Mouse (Mus musculus) lung, postnatal 0 days (tissue): ENCODE results near the gene Ccdc96. TPM values are rescaled to one million over a fixed set of nuclear protein-coding genes. Genes with fewer than 3 reads are reported as not detected.

Experiments
- ATAC-seq: fragments of 200-750 bp; cut with Nextera tagmentation; 2 replicates; pipeline ENCODE4 v1.8.0; 2017; ENCODE audit warnings: moderate library complexity
- DNase-seq: peaks from one replicate; pipeline ENCODE4 v3.0.0-alpha.2; 2016; ENCODE audit warnings: low spot score
- H3K27ac ChIP-seq: fragments of 300-500 bp; sonication (generic); 2 replicates; pipeline ENCODE4 v1.5.1; 2014; ENCODE audit warnings: antibody characterized with exemption, mild to moderate bottlenecking, low read length, mixed read lengths
- H3K27me3 ChIP-seq: fragments of 300-500 bp; sonication (generic); replicated peaks from 2 replicates; pipeline ENCODE4 v1.6.1; 2014; ENCODE audit warnings: low read length, mixed read lengths; ENCODE audit not compliant: insufficient read depth
- H3K36me3 ChIP-seq: fragments of 300-500 bp; sonication (generic); 2 replicates; pipeline ENCODE4 v1.6.1; 2014; ENCODE audit warnings: low read length, mixed read lengths; ENCODE audit not compliant: insufficient read depth
- H3K4me1 ChIP-seq: fragments of 300-500 bp; sonication (generic); 2 replicates; pipeline ENCODE4 v1.6.1; 2014; ENCODE audit warnings: antibody characterized with exemption, low read depth, low read length, mixed read lengths; ENCODE audit not compliant: insufficient read depth
- H3K4me2 ChIP-seq: fragments of 300-500 bp; sonication (generic); replicated peaks from 2 replicates; pipeline ENCODE4 v1.6.1; 2014; ENCODE audit warnings: low read depth, mild to moderate bottlenecking, low read length, moderate library complexity, mixed read lengths
- H3K4me3 ChIP-seq: fragments of 300-500 bp; sonication (generic); 2 replicates; pipeline ENCODE4 v1.5.1; 2014; ENCODE audit warnings: low read depth, low read length
- H3K9ac ChIP-seq: fragments of 300-500 bp; sonication (generic); replicated peaks from 2 replicates; pipeline ENCODE4 v1.6.1; 2014; ENCODE audit warnings: low read depth, mild to moderate bottlenecking
- H3K9me3 ChIP-seq: fragments of 300-500 bp; sonication (generic); 2 replicates; pipeline ENCODE4 v1.6.1; 2016; ENCODE audit warnings: low read length, mixed read lengths
- CTCF ChIP-seq: IDR thresholded peaks from 2 replicates; pipeline ENCODE4 v1.5.1; 2016; ENCODE audit warnings: antibody characterized with exemption, mild to moderate bottlenecking
- EP300 ChIP-seq: IDR thresholded peaks from 2 replicates; pipeline ENCODE4 v1.6.1; 2016; ENCODE audit warnings: antibody characterized with exemption, mild to moderate bottlenecking, control low read depth
- WGBS: fragments of 180-500 bp; shearing (Covaris S2); extraction: QIAGEN DNeasy Blood & Tissue Kit; methylation state at CpG from one replicate; pipeline ENCODE4 v1.1.7; 2014; 5-methylcytosine and 5-hydroxymethylcytosine counted together
- polyA plus RNA-seq: library from polyadenylated mRNA; unstranded; fragments of >200 nt; fragmentation: Nextera tagmentation; extraction: Ambion mirVana; gene quantifications from 2 replicates; pipeline ENCODE4 v1.2.1, GENCODE M21; 2015

The Ccdc96 gene
- polyA plus RNA-seq, 1 experiment from 2014 or later: 2.1 TPM

- Histone ChIP-seq H3K9ac (no peak overlapping the region), H3K9me3 (no peaks in the 10 kb centered on the region), H3K36me3 (no peaks in the 10 kb centered on the region), H3K4me2 (no peak overlapping the region), H3K4me1 (peaks cover 17% of the 10 kb centered on the region; the same call in 1 of the 2 replicates), H3K27ac (no peak overlapping the region), H3K4me3 (no peak overlapping the region), H3K27me3 (no peaks in the 10 kb centered on the region)
- DNase-seq (no peak), ATAC-seq (no peak)
- 93% methylated on average over 2 of the region's 2 CpGs for WGBS
- TF ChIP-seq EP300 (no peak), CTCF (no peak)
Observed at GRCm38 (mm10) chr5:36526921-36527320, 42.5 kb downstream of the Ccdc96 start.

GRCm38 (mm10) chr5:36529698-36530097 lies 45.3 kb downstream of the Ccdc96 start:
- Histone ChIP-seq H3K4me1 (peaks cover 17% of the 10 kb centered on the region; the same call in 1 of the 2 replicates), H3K9me3 (no peaks in the 10 kb centered on the region), H3K36me3 (no peaks in the 10 kb centered on the region), H3K27ac (0 out of 2 replicates have a peak overlapping the region, but pooled peaks have one; percentile 49), H3K27me3 (no peaks in the 10 kb centered on the region), H3K4me2 (peak overlapping the region; percentile 85), H3K4me3 (peak overlapping the region; percentile 64), H3K9ac (peak overlapping the region; percentile 51; the same call in 1 of the 2 replicates)
- TF ChIP-seq CTCF: no peak
- TF ChIP-seq EP300: no peak
- ATAC-seq: no peak
- DNase-seq: peak; percentile 6
- WGBS: 8% methylated on average over 5 of the region's 5 CpGs

- under 1% methylated on average over 28 of the region's 28 CpGs for WGBS
- Histone ChIP-seq H3K4me2 (peak overlapping the region; percentile 85), H3K9ac (peak overlapping the region; percentile 51; the same call in 1 of the 2 replicates), H3K27me3 (no peaks in the 10 kb centered on the region), H3K36me3 (no peaks in the 10 kb centered on the region), H3K9me3 (no peaks in the 10 kb centered on the region), H3K27ac (peak overlapping the region; percentile 51; the same call in 1 of the 2 replicates), H3K4me1 (peaks cover 17% of the 10 kb centered on the region; the same call in 1 of the 2 replicates), H3K4me3 (peak overlapping the region; percentile 64)
- TF ChIP-seq EP300: no peak
- TF ChIP-seq CTCF: no peak
- DNase-seq (peak; percentile 96), ATAC-seq (peak; percentile 98)
Observed at GRCm38 (mm10) chr5:36530129-36530751, 45.9 kb downstream of the Ccdc96 start.

GRCm38 (mm10) chr5:36534455-36535030 lies 50.2 kb downstream of the Ccdc96 start:
- peaks cover 9% of the 10 kb centered on the region; the same call in 1 of the 2 replicates for H3K4me1 ChIP-seq
- no peaks in the 10 kb centered on the region for H3K36me3 ChIP-seq
- TF ChIP-seq CTCF (no peak), EP300 (no peak)
- WGBS: 61% methylated on average over 6 of the region's 6 CpGs
- ATAC-seq (no peak), DNase-seq (no peak)
- no peak overlapping the region for H3K4me3 ChIP-seq
- no peak overlapping the region for H3K27ac ChIP-seq
- no peak overlapping the region for H3K9ac ChIP-seq
- no peak overlapping the region for H3K4me2 ChIP-seq
- no peaks in the 10 kb centered on the region for H3K27me3 ChIP-seq
- no peaks in the 10 kb centered on the region for H3K9me3 ChIP-seq

GRCm38 (mm10) chr5:36535438-36536176 lies 51.2 kb downstream of the Ccdc96 start:
- ATAC-seq: no peak

GRCm38 (mm10) chr5:36536424-36536823 lies 52.0 kb downstream of the Ccdc96 start:
- 83% methylated on average over 3 of the region's 3 CpGs for WGBS
- ATAC-seq: no peak
- Histone ChIP-seq H3K9ac (no peak overlapping the region), H3K9me3 (no peaks in the 10 kb centered on the region), H3K27me3 (no peaks in the 10 kb centered on the region), H3K4me2 (no peak overlapping the region), H3K4me1 (no peaks in the 10 kb centered on the region), H3K27ac (no peak overlapping the region), H3K36me3 (no peaks in the 10 kb centered on the region), H3K4me3 (no peak overlapping the region)
- no peak for DNase-seq
- no peak for TF ChIP-seq CTCF
- no peak for TF ChIP-seq EP300

More at GRCm38 (mm10) chr5:36535438-36536176, 51.2 kb downstream of the Ccdc96 start:
- no peak overlapping the region for H3K9ac ChIP-seq
- 0 out of 2 replicates have a peak, but pooled peaks cover 4% of the 10 kb centered on the region for H3K4me1 ChIP-seq
- 77% methylated on average over 6 of the region's 6 CpGs for WGBS
- H3K9me3 ChIP-seq: no peaks in the 10 kb centered on the region
- no peak overlapping the region for H3K4me3 ChIP-seq
- H3K4me2 ChIP-seq: no peak overlapping the region
- TF ChIP-seq EP300 (no peak), CTCF (no peak)
- H3K27me3 ChIP-seq: no peaks in the 10 kb centered on the region
- no peak overlapping the region for H3K27ac ChIP-seq
- no peaks in the 10 kb centered on the region for H3K36me3 ChIP-seq
- no peak for DNase-seq

Other genes starting within 250 kb of the Ccdc96 start
- 9.4 TPM in 2 replicates for gene Sorcs2, start 86.4 kb upstream of the Ccdc96 start, polyA plus RNA-seq
- 35.1 and 35.8 TPM in 2 replicates for gene Grpel1, start 19.6 kb upstream of the Ccdc96 start, polyA plus RNA-seq
- 1.9 and 2.2 TPM in 2 replicates for gene Tada2b, start 303 bp upstream of the Ccdc96 start, polyA plus RNA-seq
- gene Tbc1d14, start 108.7 kb downstream of the Ccdc96 start, polyA plus RNA-seq: 13.8 and 15.0 TPM in 2 replicates
- gene D5Ertd579e, start 211.4 kb downstream of the Ccdc96 start, polyA plus RNA-seq: 13.1 and 14.6 TPM in 2 replicates